Mouse (Mus musculus) c-Kit-positive CD71-negative TER-119-negative erythroid progenitor cells, embryonic 14.5 days (primary cell): ENCODE data around the gene Adcy6.

Experiments used
- DNase-seq: peaks from one replicate; pipeline ENCODE4 v3.0.0-alpha.2; 2013; ENCODE audit warnings: low read depth

Adcy6 gene

GRCm38 (mm10) chr15:98628589-98629254 is 18.8 kb upstream of the Adcy6 start:
- no peak for DNase-seq

DNA sequence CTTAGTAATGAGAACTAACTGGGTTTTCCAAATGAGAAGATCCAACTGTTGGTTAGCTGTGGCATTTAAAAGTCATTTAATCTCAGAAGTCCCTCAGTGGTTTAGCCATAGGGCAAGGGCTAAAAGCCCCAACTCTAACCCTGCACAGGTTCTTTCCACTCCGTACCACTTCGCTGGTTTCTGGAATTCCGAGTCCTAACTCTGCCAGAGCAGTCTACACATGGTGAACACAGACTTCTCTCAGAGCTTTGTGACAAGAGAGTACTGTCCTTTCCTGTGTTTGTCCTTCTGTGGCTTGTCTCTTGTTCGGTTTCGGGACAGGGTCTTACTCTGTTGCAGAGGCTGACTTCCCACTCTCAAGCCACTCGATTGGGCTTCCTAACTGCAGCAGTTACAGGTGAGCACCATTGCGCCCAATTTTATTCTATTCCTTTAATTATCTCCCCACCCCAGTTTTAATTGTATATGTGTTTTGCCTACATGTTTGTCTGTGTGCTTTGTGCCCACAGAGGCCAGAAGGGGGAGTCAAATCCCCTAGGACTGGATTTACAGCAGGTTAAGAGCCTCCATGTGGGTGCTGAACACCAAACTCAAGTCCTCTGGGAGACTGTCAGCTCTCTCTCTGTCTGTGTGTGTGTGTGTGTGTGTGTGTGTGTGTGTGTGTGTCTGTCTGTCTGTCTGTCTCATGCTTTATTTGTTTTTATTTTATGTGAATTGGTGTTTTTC is 16.8 kb upstream of the Adcy6 start:
- no peak for DNase-seq

GRCm38 (mm10) chr15:98626078-98626477 is 16.2 kb upstream of the Adcy6 start:
- no peak for DNase-seq

GRCm38 (mm10) chr15:98623361-98623821 is 13.5 kb upstream of the Adcy6 start:
- DNase-seq = no peak

DNA sequence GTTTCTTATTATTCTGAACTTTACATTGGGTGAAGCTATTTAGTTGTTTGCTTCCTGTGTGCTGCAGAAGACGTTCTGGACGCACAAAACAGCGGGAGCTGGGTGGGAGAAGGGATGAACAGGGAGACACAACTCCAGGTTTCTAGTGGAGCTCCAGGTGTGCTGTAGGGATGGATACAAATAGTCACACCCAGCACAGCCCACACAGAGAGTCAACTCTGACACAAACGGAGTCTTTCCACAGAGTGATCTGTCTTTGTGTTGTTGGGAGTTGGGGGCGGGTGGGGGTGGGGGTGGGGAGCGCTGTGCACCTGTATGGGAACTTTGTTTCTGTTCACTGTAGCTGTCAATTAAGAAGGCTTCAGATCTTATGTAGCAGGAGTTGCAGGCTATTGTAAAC is 12.8 kb upstream of the Adcy6 start:
- DNase-seq = no peak

- no peak for DNase-seq
Observed at GRCm38 (mm10) chr15:98622199-98622598, 12.3 kb upstream of the Adcy6 start.

GRCm38 (mm10) chr15:98617176-98617537 is 7.3 kb upstream of the Adcy6 start:
- DNase-seq = peak; percentile 56

DNA sequence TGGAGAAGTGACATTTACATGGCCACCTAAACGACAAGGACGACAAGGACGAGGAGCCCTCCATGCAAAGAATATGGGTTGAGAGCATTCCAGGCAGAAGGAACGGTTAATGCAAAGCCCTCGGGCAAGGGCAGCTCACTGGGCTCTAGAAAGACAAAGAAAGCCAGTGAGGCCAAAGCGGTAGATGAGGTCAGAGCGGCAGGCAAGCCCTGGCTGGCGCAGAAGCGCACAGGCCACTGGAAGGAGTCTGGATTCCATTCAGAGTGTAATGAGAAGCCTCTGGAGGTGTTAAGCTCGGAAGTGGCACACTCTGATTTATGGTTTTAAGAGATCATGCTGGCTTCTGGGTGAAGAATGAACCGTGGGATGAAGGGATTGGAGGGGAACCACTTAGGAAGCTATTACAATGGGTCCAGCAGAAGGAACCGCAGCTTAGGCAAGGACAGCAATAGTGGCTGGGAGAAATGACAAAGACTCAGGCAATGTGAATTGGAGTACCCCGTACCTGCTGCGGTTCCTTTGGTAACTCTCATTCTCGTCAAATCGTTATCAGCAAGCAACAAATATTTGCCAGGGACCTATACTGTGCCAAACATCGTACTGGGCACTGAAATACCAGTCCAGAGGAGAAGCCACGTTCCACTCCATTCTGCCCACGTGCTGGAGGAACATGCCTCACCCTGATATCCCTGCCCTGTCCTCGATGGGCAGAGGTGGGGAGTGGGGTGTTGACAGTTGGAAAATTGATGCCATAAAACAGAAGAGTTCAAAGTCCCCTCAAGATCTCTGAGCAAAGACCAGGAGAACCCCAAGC is 6.7 kb upstream of the Adcy6 start:
- no peak for DNase-seq

- no peak for DNase-seq
Observed at GRCm38 (mm10) chr15:98615751-98616150, 5.9 kb upstream of the Adcy6 start.

- no peak for DNase-seq
Observed at GRCm38 (mm10) chr15:98614971-98615370, 5.1 kb upstream of the Adcy6 start.

GRCm38 (mm10) chr15:98614551-98614950 is 4.7 kb upstream of the Adcy6 start:
- DNase-seq = no peak

- DNase-seq = no peak
Observed at GRCm38 (mm10) chr15:98612229-98612628, 2.4 kb upstream of the Adcy6 start.

DNA sequence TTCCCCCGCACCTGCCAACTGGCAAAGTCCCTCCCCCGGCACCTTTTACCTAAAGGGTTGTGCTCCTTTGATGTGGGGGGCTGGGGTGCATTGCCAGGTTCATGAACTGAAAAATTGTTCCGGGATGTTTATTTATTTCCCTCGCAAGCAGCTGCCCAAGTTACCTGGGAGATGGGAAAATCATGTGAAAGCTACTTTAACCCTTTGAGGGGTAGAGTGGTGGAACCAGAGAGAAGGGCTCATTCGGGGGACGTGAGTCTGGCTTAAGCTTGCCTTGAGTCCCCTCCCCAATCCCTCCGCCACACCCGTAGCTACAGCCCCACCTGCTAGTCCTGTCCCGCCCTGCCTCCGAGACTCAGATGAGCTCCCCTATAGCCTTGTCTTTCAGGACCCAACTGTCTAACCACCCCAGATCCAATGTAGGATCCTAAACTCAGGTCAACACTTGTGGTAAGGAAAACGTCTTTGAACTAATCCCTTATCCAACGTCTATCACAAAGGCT is 306 bp upstream of the Adcy6 start:
- no peak for DNase-seq

GRCm38 (mm10) chr15:98608784-98609250 is 1.1 kb downstream of the Adcy6 start:
- DNase-seq = no peak

DNA sequence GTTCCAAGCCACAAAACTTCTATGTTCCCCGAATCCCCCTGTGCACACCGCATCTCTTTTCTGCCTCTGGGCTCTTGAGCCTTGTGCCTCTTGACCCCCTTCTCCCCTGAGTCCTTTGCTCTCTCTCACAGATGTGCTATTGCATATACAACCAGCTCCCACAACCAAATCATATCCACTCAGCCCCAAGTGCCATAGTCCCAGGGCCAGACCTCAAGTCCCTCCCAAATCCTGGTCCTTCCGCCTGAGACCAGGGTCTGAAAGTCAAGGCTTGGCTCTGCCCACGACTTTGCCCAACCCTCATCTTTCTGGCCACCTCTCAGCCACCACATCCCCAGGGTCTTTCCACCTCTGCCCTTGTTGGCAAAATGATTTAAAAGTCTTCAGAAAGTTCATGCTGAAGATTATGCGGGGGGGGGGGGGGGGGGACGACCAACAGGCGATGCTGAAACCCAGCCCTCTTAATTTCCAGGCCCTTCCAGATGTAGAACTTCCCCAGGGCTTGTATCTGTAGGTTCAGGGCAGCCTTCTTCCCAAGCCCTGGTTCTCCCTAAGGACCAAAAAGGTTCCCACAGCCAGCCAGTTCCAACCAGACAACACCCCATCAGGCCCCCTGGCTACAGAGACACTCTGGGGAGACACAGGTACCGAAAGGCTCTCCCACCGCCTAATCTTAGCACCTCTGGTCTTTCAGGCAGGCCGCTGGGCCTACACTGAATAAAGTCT is 1.7 kb downstream of the Adcy6 start:
- DNase-seq = no peak

GRCm38 (mm10) chr15:98607557-98607956 is 2.3 kb downstream of the Adcy6 start:
- DNase-seq = no peak

DNA sequence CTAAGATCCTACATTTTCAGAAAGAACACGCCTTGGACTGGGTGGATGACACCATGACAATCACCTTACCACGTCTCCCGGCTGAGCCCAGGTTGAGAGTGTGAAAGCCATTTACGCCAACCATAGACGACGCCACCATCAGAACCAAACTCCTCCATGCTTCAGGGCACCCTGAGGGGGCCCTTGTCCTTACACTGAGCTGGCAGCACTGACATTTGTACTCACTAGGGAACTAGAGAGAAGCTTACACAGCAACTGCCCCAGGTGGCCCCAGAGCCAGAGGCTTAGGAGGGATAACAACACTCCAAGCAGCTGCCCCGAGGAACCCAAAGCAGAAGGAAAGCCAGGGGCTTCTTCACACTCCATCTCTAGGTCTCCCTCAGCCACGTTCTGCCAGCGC is 3.1 kb downstream of the Adcy6 start:
- no peak for DNase-seq

DNA sequence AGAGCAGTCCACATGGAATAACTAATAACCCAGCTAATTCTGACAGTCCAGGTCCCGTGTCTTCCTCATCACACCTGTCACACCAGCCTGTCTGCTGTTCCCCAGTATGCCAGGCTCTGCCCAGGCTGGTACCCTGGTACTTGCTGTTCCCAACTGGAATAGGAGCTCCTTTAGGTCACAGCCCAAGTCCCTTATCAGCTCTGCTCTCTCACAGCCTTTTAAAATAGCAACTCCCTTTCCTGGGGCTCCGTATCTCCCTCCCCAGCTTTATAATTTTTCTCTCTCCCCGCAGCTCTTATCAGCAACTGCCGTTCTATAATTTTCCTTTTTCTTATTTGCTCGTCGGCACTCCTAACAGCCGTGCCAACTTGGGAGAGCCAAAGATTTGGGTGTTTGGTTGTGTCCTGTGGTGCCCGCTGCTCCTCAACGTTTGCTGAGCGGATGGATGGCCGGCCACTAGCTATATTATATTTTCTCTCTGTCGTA is 3.8 kb downstream of the Adcy6 start:
- no peak for DNase-seq

GRCm38 (mm10) chr15:98604041-98604575 is 5.8 kb downstream of the Adcy6 start:
- DNase-seq = no peak

DNA sequence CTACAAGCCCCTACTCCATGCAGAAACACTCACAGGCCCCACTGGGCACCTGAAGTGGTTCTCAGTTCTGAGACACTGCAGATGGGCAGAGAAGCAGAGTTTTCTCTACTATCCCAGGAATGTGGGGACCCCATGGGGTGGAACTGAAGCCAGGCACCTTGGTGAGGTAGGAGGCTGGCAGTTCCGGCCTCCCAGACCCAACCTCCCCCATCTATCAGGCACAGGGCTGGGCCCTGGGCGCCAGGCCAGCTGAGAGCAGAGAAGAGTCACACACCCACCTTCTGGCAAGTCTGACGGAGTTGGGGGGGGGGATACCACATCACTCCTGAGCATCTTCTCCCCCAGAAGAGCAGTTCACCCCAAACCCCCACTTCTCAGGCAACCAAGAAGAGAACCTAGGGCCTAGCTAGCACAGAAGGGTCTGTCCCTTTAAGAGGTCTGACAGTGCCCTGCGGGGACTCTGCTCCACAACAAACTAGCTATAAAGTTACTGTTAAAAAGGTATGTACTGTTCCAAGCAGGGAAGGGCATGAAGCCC is 6.9 kb downstream of the Adcy6 start:
- no peak for DNase-seq

DNA sequence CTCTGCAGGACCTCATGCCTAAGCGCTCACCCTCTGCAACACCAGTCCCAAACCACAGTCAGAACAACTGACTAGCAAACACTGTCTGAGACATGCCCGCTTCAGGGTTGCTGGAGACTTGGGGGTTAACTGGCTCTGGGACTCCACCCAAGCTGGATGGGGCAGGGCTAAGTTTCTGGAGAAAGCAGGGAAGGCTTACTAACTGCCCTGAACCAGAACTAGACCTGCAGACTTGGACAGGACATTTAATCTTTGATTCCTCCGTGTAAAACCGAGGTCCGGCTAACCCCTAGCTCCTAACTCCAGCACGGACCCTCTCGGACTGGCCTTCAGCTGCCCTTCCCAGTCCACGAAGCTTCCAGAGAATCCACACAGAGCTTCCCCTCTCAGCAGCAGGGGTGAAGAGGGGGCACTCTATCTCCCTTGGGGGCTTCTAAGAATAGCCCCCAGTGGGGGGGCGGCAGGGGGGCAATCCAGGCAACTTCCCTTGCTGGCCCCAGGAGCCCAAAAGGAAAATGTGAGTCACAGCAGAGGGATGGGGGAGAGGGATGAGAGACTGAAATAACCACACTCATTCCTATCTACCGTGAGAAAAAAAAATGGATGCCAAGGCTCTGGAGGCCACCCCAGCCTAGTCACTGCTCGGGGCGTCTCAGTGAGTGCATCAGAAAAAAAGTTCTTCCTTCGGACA is 7.5 kb downstream of the Adcy6 start:
- no peak for DNase-seq
